Mouse (Mus musculus) heart, adult 2 months (tissue): ENCODE measurements around the gene Idh1.

ENCODE experiments used
- CTCF ChIP-seq: fragments of 200-600 bp; IDR thresholded peaks from 2 replicates; pipeline ENCODE4 v1.8.1; 2022; ENCODE audit warnings: antibody characterized with exemption, mild to moderate bottlenecking, moderate library complexity
- EP300 ChIP-seq: fragments of 200-500 bp; IDR thresholded peaks from 2 replicates; pipeline ENCODE4 v1.6.1; 2011; ENCODE audit warnings: low read depth, low read length, control low read depth; ENCODE audit not compliant: insufficient read depth
- POLR2A ChIP-seq: fragments of 200-500 bp; IDR thresholded peaks from 2 replicates; pipeline ENCODE4 v1.6.1; 2011; ENCODE audit warnings: mild to moderate bottlenecking, low read depth, low read length, control low read depth; ENCODE audit not compliant: insufficient read depth

DNA sequence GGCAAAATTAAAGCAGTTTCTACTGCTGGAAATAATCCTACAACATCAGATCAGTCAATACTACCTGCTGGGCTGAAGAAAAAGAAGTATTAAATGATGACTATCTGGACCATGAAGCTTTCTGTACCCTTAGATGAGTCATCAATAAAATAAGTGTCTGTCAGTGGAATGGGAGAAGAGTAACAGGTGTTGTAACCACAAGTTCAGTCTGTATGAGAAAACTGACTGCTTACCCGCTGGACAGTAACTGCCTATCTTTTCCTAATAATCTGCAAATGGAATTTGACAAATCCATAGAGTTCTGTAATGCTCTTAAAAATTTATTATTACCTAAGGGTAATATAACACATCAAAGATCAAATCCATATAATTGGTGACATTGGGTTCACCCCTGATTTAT lies 31.7 kb upstream of the Idh1 start:
- TF ChIP-seq CTCF: no peak
- TF ChIP-seq POLR2A: no peak
- no peak for TF ChIP-seq EP300
